Mouse (Mus musculus) limb, embryonic 11.5 days (tissue): ENCODE data around the gene Fam173b. TPM values are rescaled to one million over a fixed set of nuclear protein-coding genes. Genes with fewer than 3 reads are reported as not detected.

ENCODE experiments used
- ATAC-seq: fragments of 200-750 bp; cut with Nextera tagmentation; 2 replicates; pipeline ENCODE4 v1.8.0; 2017; ENCODE audit warnings: low read depth; ENCODE audit not compliant: insufficient number of reproducible peaks, low FRiP score, low TSS enrichment
- DNase-seq: peaks from one replicate; pipeline ENCODE4 v3.0.0-alpha.2; 2015; ENCODE audit warnings: low spot score
- H3K27ac ChIP-seq: fragments of 300-500 bp; sonication (generic); replicated peaks from 2 replicates; pipeline ENCODE4 v1.5.1; 2014; ENCODE audit warnings: low read depth, mild to moderate bottlenecking, low read length
- H3K27me3 ChIP-seq: fragments of 300-500 bp; sonication (generic); 2 replicates; pipeline ENCODE4 v1.6.1; 2014; ENCODE audit warnings: mild to moderate bottlenecking, low read length, mixed read lengths; ENCODE audit not compliant: control insufficient read depth, insufficient read depth
- H3K36me3 ChIP-seq: fragments of 300-500 bp; sonication (generic); 2 replicates; pipeline ENCODE4 v1.6.1; 2014; ENCODE audit warnings: mild to moderate bottlenecking, low read length, moderate library complexity, mixed read lengths; ENCODE audit not compliant: control insufficient read depth, insufficient read depth
- H3K4me1 ChIP-seq: fragments of 300-500 bp; sonication (generic); 2 replicates; pipeline ENCODE4 v1.6.1; 2014; ENCODE audit warnings: low read length, mixed read lengths; ENCODE audit not compliant: control insufficient read depth, insufficient read depth
- H3K4me2 ChIP-seq: fragments of 300-500 bp; sonication (generic); 2 replicates; pipeline ENCODE4 v1.6.1; 2014; ENCODE audit warnings: low read depth, mild to moderate bottlenecking, moderate library complexity; ENCODE audit not compliant: severe bottlenecking
- H3K4me3 ChIP-seq: fragments of 300-500 bp; sonication (generic); 2 replicates; pipeline ENCODE4 v1.5.1; 2014; ENCODE audit warnings: low read depth, low read length
- H3K9ac ChIP-seq: fragments of 300-500 bp; sonication (generic); 2 replicates; pipeline ENCODE4 v1.6.1; 2014; ENCODE audit warnings: mild to moderate bottlenecking, low read length
- H3K9me3 ChIP-seq: fragments of 300-500 bp; sonication (generic); 2 replicates; pipeline ENCODE4 v1.6.1; 2016; ENCODE audit warnings: low read length; ENCODE audit not compliant: control insufficient read depth
- WGBS: fragments of 180-500 bp; shearing (Covaris S2); extraction: QIAGEN DNeasy Blood & Tissue Kit; methylation state at CpG from one replicate; pipeline ENCODE4 v1.1.7; 2014; 5-methylcytosine and 5-hydroxymethylcytosine counted together
- polyA plus RNA-seq: library from polyadenylated mRNA; unstranded; fragments of >200 nt; fragmentation: Nextera tagmentation; extraction: Ambion mirVana; gene quantifications from 2 replicates; pipeline ENCODE4 v1.2.1, GENCODE M21; 2014

The Fam173b gene
- polyA plus RNA-seq, 1 experiment from 2014 or later, result 14.5 TPM

- 76% methylated on average over 5 of the region's 5 CpGs for WGBS
- Histone ChIP-seq H3K4me2 (no peak overlapping the region), H3K4me1 (0 out of 2 replicates have a peak, but pooled peaks cover 3% of the 10 kb centered on the region), H3K4me3 (no peak overlapping the region), H3K27ac (no peak overlapping the region), H3K9me3 (no peaks in the 10 kb centered on the region), H3K36me3 (no peaks in the 10 kb centered on the region), H3K9ac (no peak overlapping the region), H3K27me3 (no peaks in the 10 kb centered on the region)
- DNase-seq (no peak), ATAC-seq (no peak)
Measured at GRCm38 (mm10) chr15:31660133-31660795, 58.6 kb downstream of the Fam173b start.

GRCm38 (mm10) chr15:31660844-31661243 lies 59.2 kb downstream of the Fam173b start:
- H3K4me2 ChIP-seq, result no peak overlapping the region
- no peaks in the 10 kb centered on the region for H3K9me3 ChIP-seq
- H3K4me1 ChIP-seq, result 0 out of 2 replicates have a peak, but pooled peaks cover 3% of the 10 kb centered on the region
- no peak overlapping the region for H3K27ac ChIP-seq
- no peaks in the 10 kb centered on the region for H3K27me3 ChIP-seq
- H3K9ac ChIP-seq, result no peak overlapping the region
- 76% methylated on average over 9 of the region's 9 CpGs for WGBS
- H3K4me3 ChIP-seq, result no peak overlapping the region
- no peak for ATAC-seq
- no peaks in the 10 kb centered on the region for H3K36me3 ChIP-seq
- no peak for DNase-seq

- H3K4me2 ChIP-seq, result no peak overlapping the region
- no peak for DNase-seq
- no peak for ATAC-seq
- H3K27me3 ChIP-seq, result no peaks in the 10 kb centered on the region
- no peaks in the 10 kb centered on the region for H3K9me3 ChIP-seq
- no peak overlapping the region for H3K4me3 ChIP-seq
- 0 out of 2 replicates have a peak, but pooled peaks cover 3% of the 10 kb centered on the region for H3K4me1 ChIP-seq
- 55% methylated on average over 4 of the region's 4 CpGs for WGBS
- H3K9ac ChIP-seq, result no peak overlapping the region
- no peak overlapping the region for H3K27ac ChIP-seq
- no peaks in the 10 kb centered on the region for H3K36me3 ChIP-seq
Measured at GRCm38 (mm10) chr15:31661802-31662201, 60.1 kb downstream of the Fam173b start.

- Histone ChIP-seq H3K4me1 (0 out of 2 replicates have a peak, but pooled peaks cover 3% of the 10 kb centered on the region), H3K27me3 (no peaks in the 10 kb centered on the region), H3K4me3 (no peak overlapping the region), H3K9me3 (no peaks in the 10 kb centered on the region), H3K36me3 (no peaks in the 10 kb centered on the region), H3K4me2 (no peak overlapping the region), H3K27ac (no peak overlapping the region), H3K9ac (no peak overlapping the region)
- 80% methylated on average over 3 of the region's 3 CpGs for WGBS
- ATAC-seq (no peak), DNase-seq (no peak)
Measured at GRCm38 (mm10) chr15:31663074-31663473, 61.4 kb downstream of the Fam173b start.

Other genes starting within 250 kb of the Fam173b start
- gene Ankrd33b, start 234.1 kb upstream of the Fam173b start, polyA plus RNA-seq, result 0.36 and 0.40 TPM in 2 replicates
- gene Ropn1l, start 148.1 kb upstream of the Fam173b start, polyA plus RNA-seq, result 3.3 and 3.5 TPM in 2 replicates
- gene March6, start 70.8 kb upstream of the Fam173b start, polyA plus RNA-seq, result 40.5 and 41.5 TPM in 2 replicates
- gene Cmbl, start 36.5 kb upstream of the Fam173b start, polyA plus RNA-seq, result 0.54 and 1.1 TPM in 2 replicates
- 725 and 743 TPM in 2 replicates for gene Cct5, start within 50 bp of the Fam173b start, polyA plus RNA-seq